Mouse (Mus musculus) retina, embryonic 14.5 days (tissue): Measurements from ENCODE around the gene Atp2b2.
A peak's percentile ranks its signal among the peaks of the same experiment; 100 is the strongest.

Experiments used
- DNase-seq: peaks from one replicate; pipeline ENCODE4 v3.0.0-alpha.2; 2015; ENCODE audit warnings: low spot score

Atp2b2 gene

DNA sequence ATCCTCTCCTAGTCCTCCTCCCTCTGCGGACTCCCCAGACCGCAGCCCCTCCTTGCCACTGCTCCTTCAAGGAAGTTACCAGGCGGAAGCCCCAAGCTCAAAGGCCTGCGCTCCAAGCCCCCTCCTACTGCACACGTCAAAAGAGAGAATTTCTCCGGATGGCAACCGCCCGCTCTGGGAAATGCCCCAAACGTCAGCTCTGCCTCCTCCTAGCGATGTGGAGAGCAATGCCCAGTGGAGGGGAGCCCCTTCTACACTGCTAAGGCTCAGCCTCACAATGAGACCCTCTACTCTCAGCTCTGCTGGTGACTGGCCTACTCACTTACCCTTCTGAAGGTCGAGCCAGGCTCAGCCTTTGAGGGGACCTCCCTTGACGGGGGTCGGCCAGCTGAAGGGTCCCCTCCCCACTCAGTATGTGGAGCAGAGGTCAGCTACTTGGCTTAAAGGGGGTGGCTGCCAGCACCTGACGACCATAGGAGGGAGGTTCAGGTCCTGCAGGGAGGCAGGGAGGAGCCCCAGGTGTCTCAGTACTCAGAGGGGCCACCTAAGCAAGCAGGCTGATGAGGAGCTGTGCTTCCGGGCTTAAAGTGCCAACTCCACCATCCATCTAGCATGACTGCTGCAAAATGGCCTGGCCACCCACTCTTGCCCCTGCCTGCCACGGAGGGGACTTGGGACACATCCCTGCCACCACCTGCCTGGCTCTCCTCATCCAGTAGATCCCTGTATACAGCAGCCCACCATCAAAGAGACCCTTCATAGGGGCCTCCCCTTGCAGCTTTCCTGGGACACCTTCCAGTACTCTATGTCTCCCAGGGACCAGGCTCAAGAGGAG lies 152.2 kb downstream of the Atp2b2 start:
- DNase-seq: peak; percentile 24

DNA sequence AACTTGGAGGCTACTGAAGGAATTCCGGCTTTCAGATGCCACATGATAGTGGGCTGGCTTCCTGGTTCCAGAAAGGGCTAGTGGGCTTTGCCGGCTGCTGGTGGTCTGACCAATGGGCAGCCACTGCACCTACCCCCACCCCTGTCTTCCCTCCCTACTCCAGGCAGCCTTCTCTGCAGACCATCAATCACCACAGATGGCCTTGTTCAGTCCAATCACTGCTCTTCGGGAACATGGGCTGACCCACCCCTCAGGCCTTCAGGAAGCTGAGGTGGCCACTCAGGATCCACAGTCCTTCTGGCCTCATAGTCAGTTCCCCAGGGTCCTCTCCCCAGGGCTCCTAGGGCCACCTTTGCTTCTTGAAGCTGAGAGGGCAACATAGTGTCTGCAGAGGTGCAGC lies 153.2 kb downstream of the Atp2b2 start:
- no peak for DNase-seq

DNA sequence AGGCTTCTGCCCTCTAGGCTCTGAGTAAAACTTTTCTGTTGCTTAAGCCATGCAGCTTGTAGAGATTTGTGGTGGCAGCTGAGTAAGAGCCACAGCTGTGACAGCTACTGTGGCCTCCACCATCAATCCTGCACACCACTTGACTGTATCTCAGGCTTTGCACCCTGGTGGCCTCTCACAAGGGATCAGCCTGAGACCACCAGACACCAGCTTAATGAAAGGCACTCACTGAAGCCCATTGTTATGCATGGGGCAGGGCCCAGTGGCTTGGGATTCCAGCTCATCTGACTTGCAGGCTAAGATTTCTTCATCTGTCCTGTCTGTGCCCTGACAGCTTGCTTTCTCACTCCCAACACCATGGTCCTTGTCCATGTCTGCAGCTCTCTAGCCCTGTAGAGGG lies 155.5 kb downstream of the Atp2b2 start:
- DNase-seq: no peak

DNA sequence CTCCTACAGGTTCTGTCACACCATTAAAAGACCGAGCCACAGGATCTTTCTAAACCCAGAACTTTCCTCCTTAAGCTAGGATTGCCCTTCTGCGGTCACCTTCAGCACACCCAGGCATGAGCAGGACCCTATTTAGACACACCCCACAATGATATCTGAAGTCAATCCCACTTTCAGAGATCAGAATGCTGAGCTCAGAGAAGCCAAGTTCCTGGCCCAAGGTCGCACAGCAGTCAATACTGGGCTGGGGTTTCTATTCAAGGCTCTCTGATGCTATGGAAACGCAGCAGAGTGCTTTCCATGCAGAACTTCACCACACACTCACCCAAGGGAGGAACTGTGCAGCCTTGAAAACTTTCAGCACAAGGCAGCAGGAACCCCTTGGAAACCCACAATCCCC lies 157.6 kb downstream of the Atp2b2 start:
- no peak for DNase-seq

DNA sequence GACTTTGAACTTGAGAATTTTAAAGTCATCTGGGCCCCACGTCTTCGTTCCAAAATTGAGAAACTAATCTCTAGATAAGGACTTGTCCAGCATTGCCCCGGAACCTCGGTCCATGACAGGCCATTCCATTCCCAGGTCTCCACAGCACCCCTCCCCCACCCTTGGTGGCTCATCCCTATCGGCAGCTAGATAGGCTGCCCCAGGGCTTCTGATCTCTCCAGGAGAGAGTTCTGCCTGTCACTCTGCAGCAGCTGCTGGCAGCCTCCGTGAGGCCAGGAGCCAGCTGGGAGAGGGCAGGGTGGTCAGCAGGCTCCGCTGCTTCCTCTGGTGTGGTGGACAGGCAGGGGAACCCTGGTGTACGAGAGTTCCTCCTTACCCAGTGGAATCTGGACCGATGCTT lies 159.2 kb downstream of the Atp2b2 start:
- DNase-seq: no peak

DNA sequence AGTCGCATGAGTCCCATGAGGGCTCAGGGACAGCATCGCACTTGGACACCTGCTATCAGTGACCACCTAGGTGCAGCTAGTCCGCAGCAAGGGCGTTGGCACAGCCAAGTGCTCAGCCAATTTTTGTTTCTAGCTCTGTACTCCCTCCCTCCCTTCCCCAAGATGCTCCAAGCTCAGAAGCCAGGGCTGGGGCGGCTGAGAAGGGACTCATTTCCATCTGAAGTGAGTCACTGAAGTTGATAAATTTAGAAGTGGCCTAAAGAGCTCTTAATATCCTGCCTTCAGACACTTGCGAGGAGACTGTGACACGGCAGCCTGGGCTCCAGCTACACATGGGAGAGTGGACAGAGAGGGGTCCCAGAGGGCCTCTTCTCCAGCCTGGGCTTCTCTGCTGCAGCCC lies 160.0 kb downstream of the Atp2b2 start:
- no peak for DNase-seq

DNA sequence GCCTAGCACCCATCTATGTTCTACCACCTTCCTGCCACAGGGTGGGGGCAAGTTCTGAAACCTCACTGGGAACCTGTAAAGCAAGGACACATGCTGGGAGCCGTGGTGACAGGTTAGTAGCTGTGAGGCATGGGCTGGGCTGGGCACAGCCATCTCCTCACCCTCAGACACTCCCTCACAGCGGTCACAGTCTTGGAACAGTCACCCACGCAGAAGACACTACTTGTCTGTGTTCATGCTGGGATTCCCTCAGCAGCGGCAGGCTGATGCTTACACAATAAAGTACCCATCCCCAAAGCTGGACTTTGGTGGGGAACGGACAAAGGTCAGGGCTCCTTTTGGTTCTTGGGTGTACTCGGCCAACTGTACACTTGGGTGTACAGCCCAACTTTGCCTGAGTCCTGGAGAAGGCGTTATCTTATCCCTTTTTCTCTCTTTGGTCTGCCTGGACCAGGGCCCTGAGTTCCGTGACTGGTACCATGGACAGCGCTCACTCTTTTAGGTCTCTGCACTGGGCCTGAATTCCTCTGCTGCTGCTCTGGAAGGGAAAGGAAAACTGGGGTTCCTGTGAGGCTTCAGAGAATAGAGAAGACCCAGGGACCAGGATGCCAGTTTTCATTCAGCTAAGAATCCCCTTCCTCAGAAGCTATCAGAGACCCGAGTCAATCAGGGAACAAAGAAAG lies 160.7 kb downstream of the Atp2b2 start:
- peak; percentile 73 for DNase-seq

DNA sequence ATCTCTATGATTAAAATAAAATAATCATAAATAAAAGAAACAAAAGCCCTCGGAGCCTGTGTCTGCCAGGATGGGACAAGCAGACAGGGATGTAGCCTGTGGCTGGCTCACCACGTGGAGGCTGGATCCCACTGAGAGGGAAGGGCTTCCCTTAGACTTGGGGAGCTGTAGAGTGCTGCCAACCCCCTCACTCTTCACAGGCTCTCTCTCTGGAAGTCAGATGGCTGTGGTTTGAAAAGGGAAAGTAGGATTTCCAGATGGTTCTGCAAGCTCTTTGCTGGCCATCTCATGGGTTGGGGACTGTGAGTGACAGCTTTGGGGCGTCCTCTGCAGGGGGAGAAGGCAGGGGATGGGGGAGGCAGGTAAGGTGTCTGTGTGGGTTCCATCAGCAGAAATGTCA lies 163.0 kb downstream of the Atp2b2 start:
- DNase-seq: no peak

DNA sequence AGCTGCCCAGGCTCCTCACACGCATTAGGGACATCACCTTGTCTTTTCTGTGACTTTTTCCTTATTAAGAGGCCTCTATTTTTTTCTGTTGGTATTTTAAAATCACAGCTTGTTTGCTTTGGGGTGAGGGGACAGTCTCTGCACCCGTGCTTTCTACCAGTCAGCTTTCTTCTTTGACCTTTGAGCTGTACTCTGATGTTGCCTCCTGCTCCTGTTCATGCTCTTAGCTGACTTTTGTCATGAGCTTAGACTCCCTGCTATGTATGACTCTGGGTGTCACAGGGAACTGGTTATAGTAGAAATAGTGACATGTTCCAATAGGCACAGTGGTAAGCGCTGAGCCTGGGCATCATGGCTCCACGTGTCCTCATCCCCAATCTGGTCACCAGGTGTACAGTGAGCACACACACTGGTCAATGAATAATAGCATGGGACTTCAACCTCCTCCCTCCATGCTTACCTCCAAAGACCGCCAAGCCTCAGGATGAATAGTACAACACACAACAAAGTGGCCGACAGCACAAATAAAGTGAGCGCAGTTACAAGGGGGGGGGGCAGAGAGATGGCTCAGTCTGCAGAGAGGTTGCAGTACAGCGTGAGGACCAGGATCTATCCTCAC lies 163.8 kb downstream of the Atp2b2 start:
- DNase-seq: no peak

DNA sequence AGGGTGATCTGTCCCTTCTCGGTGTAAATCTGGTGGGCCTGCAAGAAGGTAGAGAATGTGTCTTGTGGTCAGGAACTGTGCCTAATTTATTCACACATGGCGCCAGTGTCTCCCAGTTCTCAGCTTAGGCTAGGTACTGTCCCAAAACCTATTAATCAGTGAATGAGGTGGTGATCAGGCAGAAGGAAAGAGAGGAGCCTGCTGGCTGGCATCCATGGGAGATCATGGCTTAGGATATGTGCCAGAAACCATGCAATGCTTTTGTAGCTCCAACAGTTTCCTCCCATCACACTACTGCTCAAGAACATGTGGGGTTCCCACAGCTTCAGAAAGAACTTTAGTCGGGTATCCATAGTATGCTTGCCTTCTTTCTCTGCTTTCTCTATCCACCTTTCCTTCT lies 165.8 kb downstream of the Atp2b2 start:
- no peak for DNase-seq

DNA sequence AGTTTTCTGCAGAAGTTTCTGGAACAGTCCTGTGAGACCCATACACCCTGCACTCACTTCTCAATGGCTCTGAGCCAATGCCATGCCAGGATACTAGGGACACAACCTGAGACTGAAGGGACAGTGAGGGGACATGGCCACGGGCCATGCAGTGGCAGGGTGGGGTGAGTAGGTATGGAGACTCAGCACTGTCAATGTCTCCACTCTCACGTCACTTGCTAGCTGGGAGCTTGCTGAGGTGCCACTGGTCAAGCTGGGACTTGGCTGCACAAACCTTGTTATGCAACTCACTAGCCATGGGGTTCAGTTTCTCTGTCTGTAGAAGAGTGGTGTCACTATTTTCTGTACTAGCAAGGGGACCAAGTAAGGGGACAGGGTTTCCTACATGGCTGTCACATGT lies 167.2 kb downstream of the Atp2b2 start:
- no peak for DNase-seq

DNA sequence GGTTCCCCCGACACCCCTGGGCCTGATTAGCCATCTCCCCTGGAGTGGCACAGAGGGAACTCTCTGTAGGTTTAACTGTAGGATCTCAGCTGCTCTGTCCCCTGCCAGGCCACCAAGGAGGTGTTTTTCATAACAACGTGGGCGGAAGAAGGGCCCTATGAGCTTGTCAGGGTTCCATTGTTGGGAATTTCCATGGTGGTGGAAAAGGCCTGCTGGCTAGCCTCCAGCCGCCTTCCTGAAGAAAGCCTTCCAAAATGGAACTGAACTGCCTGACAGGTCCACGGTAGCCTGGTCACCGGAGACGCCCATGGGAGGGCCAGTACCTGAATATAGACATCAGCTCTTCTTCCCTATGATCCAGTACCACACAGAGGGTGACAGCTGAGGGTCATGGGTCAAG lies 169.8 kb downstream of the Atp2b2 start:
- DNase-seq: no peak

DNA sequence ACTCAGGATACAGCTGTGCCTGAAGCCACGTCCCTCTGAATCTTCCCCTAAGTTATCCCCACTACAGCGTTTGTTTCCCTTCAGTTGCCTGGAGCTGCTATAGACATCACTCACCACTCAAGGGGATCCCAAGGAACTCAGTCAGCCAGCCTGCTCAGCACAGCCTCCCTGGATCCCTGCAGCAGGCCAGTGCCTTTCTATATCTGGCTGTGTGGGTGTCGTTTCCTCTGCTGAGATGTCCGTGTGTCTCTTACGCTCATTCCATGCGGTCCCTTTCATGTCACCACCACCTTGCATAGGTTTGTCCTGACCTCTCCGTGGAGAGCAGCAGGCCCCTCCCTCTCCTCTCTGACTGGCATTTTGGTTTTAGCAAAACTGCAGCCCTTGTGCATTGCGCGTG lies 171.6 kb downstream of the Atp2b2 start:
- DNase-seq: no peak

DNA sequence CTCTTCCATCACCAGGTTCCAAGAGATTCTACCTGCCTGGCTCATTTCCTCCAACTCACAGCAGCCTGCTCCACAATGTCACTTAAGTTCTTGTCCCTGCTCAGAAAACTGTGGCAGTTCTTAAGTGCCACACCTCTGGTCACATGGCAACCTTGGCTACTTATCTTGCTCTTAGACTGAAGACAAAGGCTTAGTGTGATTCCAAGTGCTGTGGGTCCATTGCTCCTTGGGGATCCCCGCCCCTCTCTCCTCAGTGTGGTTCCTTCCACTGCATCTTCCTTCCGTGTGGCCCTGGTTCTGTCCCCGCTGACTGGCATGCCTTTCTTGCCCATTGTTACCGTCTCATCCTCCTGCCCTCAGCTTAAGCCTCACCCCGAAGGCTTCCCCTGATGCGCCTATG lies 173.9 kb downstream of the Atp2b2 start:
- DNase-seq: no peak

DNA sequence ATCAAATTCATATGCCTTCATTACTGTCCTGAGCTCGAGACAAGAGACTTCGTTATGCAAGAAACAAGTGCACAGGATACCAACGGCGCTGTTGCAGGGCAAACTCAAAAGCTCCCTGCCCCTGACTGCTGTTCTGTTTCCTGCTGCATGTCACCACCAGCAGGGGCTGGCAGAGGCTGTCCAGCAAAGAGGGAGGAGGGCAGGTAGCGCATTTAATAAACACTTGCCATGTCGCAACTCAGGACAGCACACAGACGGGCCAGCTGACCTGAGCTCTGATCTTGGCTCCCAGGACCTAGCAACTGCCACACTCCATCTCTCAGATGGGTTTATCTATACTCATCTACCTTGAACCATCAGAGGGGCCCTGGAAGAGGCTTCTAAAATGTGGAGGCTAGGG lies 176.7 kb downstream of the Atp2b2 start:
- no peak for DNase-seq

DNA sequence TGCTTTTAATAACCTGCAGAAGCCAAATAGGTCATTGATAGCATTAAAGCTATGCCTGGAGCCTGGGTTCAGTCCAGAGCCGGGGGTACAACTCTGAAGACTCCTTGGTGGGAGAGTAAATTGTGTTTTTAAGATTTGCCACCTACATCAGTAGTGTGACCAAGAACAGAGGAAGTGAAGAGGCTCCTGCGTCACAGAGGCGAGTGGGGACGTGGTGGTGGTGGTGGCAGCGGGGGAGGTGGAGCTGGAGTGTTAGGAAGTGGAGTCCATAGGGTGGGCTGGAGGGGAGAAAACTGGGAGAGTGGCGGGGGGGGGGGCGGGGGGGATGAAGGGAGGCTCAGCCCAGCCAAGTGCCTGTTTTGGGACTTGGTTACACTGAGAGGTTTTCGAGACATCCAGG lies 177.6 kb downstream of the Atp2b2 start:
- no peak for DNase-seq

DNA sequence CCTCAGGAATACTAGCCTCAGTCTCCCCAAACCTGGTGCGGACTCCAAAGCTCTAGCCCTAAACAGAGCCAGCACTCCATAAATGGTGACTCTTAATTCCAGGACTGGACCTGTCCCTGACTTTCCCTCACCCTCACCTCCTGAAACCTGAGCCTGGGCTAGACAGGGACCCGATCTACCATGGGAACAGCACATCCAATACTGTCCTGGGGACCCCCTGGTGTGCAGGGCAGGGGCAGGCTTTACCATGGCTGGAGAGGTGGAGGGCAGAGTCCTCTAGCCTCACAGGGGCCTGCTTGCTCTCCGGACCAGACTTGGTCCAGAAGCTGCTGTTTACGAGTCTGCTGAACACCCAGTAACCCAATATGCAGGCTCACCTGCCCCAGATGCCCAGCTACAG lies 179.5 kb downstream of the Atp2b2 start:
- no peak for DNase-seq

DNA sequence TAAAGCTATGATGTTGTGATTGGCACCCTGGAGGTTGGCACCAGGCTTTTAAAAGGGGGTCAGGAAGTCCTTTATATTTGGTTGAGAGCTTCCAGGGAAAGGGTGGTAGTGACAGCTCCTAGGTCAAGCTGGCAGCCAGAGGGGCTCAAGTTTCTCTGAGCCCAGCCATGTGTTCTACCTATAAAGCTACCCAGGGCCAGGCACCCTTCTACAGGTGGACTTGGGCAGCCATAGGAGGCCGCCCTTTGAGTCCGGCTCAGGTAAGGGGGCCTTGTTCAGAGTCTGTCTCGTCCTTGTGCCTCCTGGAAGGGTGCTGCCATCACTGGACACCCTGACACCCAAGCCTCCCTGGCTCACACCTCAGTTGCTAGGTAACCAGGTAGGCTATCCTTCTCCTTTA lies 180.5 kb downstream of the Atp2b2 start:
- no peak for DNase-seq

DNA sequence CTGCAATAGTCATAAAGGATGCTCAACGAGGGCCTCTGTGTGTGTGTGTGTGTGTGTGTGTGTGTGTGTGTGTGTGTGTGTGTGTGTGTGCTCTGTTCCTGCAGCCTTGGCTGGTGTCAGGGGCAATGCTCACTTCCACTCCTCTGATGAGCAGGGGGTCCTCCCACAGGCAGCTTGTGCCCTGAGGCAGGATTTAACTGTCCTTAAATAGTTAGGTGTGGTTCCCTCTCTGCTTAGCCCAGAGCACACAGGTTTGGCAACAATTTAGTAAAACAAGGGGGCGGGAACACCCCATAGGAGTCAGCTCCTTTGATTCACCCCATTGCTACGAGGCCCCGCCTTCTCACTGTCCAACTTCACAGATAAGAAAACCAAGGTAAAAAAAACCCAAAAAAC lies 181.0 kb downstream of the Atp2b2 start:
- DNase-seq: no peak

DNA sequence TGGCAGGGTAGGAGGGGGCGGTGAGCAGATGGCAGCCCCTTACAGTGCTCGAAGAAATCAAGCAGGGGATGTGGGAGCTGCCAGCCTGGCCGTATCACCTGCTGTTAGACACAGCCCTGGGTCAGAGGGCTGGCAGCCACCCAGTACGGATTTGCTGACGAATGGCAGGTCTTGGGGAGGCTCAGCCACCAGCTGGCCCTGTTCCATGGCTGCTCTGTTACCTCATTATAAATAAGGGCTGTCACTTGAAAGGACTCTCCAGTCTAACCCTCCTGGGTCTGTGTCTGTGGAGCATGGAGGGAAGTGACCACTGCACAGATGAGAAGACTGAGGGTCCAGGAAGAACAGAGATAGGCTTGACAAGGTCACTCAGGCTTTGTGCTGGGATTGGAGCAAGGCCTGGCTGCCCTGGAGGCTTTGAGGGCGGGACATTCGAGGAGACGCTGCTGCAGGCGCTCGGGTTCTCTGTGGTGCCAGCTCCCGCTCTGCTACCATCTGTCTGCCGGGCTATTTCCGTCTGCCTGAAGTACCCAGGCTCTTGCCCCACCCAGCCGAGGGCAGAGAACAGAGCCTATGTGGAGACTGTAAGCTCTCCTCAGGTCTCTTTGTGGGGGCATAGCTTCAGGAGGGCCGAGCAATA lies 181.6 kb downstream of the Atp2b2 start:
- peak; percentile 37 for DNase-seq

DNA sequence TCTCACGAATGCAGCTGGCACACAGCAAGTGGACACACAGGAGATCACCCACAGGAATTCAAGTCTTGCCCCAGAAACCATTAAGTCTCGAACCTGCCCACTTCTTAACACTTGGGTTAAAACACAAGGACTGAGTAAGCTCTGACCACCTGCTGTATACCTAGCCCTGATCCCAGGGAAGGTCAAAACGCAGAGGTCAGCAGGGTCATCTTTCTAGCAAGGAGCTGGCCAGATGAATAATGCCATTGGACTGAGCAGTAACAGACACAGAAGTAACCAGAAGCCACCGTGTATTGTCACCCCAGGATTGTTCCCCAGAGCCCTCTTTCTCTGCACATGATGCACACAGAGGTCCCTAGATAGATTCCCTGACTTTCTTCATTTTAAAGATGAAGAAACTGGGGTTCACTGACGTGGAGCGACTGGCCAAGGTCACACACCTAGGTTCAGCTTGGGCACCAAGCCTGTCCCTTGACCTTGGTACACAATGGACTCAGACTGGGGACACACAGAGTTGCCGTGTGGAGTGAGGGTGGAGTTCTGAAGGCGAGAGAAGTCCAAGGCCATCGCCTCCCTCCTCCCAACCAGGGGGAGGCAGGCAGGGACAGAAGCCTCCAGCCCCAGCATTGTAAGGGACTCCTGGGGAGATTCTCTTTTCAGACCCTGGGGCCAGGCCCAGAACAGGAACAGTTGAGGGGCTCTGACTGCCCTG lies 182.2 kb downstream of the Atp2b2 start:
- DNase-seq: no peak

DNA sequence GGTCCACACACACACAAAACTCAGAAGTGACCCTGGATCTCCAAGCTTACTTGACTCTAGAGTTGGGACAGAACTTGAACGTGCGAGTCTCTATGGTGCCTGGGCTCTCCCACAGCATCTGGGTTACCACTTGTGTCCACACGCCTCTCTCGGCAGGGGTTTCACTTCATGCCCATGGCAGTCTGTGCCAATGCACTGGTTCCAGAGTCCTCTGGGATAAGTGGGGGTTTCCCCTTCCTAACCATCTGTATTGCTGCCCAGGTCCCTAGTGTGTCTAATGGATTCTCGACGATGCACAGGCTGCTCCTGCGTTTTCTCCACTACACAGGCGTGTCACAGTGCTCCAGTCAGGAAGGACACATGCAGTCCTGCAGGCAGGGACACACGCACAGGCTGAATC lies 184.1 kb downstream of the Atp2b2 start:
- no peak for DNase-seq
